Mouse (Mus musculus): ENCODE measurements at regions not wholly inside any gene's neighbourhood (a gene's known extent, or its start where the extent isn't known, plus 50 kb on each side); places are given as distances from the start of the nearest gene placed in this dataset.

- DNase-seq: no peak
These were observed 51.2 kb upstream of the Pja2 start for GRCm38 (mm10) chr17:64382894-64383293.

GRCm38 (mm10) chr17:64383600-64383999 is 51.9 kb upstream of the Pja2 start:
- DNase-seq: peak; percentile 23

- no peak for DNase-seq
These were observed 58.6 kb upstream of the Pja2 start for GRCm38 (mm10) chr17:64390349-64390748.

- no peak for DNase-seq
These were observed 65.7 kb upstream of the Pja2 start for GRCm38 (mm10) chr17:64397254-64397897.

- no peak for DNase-seq
These were observed 66.5 kb upstream of the Pja2 start for GRCm38 (mm10) chr17:64398114-64398692.

- DNase-seq: no peak
These were observed 67.0 kb upstream of the Pja2 start for GRCm38 (mm10) chr17:64398708-64399107.

- no peak for DNase-seq
These were observed 75.1 kb upstream of the Pja2 start for GRCm38 (mm10) chr17:64406742-64407254.

GRCm38 (mm10) chr17:64407255-64408011 is 75.7 kb upstream of the Pja2 start:
- no peak for DNase-seq

- DNase-seq: no peak
These were observed 94.1 kb upstream of the Pja2 start for GRCm38 (mm10) chr17:64425811-64426210.

- no peak for DNase-seq
These were observed 94.8 kb upstream of the Pja2 start for GRCm38 (mm10) chr17:64426536-64426935.

GRCm38 (mm10) chr17:64439571-64439970 is 107.9 kb upstream of the Pja2 start:
- no peak for DNase-seq

GRCm38 (mm10) chr17:64454736-64455135 is 123.0 kb upstream of the Pja2 start:
- no peak for DNase-seq

GRCm38 (mm10) chr17:64466273-64466672 is 134.3 kb upstream of the Man2a1 start:
- DNase-seq: no peak

- no peak for DNase-seq
These were observed 133.8 kb upstream of the Man2a1 start for GRCm38 (mm10) chr17:64466746-64467145.

- DNase-seq: no peak
These were observed 133.2 kb upstream of the Man2a1 start for GRCm38 (mm10) chr17:64467297-64467696.

- no peak for DNase-seq
These were observed 130.7 kb upstream of the Man2a1 start for GRCm38 (mm10) chr17:64469754-64470400.

GRCm38 (mm10) chr17:64480607-64481038 is 119.9 kb upstream of the Man2a1 start:
- DNase-seq: no peak

GRCm38 (mm10) chr17:64484835-64485234 is 115.7 kb upstream of the Man2a1 start:
- no peak for DNase-seq

GRCm38 (mm10) chr17:64489769-64490335 is 110.7 kb upstream of the Man2a1 start:
- DNase-seq: no peak

- no peak for DNase-seq
These were observed 109.9 kb upstream of the Man2a1 start for GRCm38 (mm10) chr17:64490664-64491063.

GRCm38 (mm10) chr17:64491922-64492353 is 108.6 kb upstream of the Man2a1 start:
- DNase-seq: no peak

GRCm38 (mm10) chr17:64492614-64493269 is 107.8 kb upstream of the Man2a1 start:
- peak; percentile 32 for DNase-seq

Measured in gastrocnemius, postnatal 10 days (tissue).